Mouse (Mus musculus): Measurements from ENCODE around the gene Ret. TPM values are rescaled to one million over a fixed set of nuclear protein-coding genes. Genes with fewer than 3 reads are reported as not detected.

Gene Ret
- polyA plus RNA-seq, 1 experiment = 2.0 TPM

DNA sequence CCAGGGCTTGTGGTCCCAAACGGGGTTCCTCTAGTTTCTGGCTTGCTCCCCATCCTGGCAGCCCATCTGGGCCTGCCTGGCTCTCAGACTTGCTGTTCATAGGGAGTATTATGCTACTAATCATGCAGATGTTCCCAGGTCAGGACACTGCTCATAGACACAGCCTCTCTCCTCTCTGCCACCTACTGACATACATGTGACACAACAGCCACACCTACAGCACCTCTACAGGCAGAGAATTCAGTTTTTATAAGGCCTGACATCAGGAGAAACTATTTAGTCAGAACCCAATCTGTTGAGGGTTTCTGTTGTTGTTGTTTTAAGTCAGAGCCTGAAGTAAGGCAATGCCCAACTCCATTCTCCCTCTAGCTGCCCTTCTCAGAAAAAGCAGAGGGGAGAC lies 85.7 kb downstream of the Ret start:
- no peak for DNase-seq (ENCODE audit: low spot score)

Other genes with a start within 250 kb of the Ret start
- gene Rasgef1a, start 186.3 kb downstream of the Ret start, polyA plus RNA-seq (2012; rRNA removed) = 1.0 and 1.1 TPM in 2 replicates
- 19.8 and 20.2 TPM in 2 replicates for gene Csgalnact2, start 58.6 kb downstream of the Ret start, polyA plus RNA-seq (2012; rRNA removed)
- gene Bms1, start 221.8 kb upstream of the Ret start, polyA plus RNA-seq (2012; rRNA removed) = 11.1 and 14.9 TPM in 2 replicates